Mouse (Mus musculus): ENCODE data around the gene Gipc3. TPM values are rescaled to one million over a fixed set of nuclear protein-coding genes. Genes with fewer than 3 reads are reported as not detected.

Gipc3 gene
- polyA plus RNA-seq, 1 experiment from 2014 or later = 0.06 TPM

DNA sequence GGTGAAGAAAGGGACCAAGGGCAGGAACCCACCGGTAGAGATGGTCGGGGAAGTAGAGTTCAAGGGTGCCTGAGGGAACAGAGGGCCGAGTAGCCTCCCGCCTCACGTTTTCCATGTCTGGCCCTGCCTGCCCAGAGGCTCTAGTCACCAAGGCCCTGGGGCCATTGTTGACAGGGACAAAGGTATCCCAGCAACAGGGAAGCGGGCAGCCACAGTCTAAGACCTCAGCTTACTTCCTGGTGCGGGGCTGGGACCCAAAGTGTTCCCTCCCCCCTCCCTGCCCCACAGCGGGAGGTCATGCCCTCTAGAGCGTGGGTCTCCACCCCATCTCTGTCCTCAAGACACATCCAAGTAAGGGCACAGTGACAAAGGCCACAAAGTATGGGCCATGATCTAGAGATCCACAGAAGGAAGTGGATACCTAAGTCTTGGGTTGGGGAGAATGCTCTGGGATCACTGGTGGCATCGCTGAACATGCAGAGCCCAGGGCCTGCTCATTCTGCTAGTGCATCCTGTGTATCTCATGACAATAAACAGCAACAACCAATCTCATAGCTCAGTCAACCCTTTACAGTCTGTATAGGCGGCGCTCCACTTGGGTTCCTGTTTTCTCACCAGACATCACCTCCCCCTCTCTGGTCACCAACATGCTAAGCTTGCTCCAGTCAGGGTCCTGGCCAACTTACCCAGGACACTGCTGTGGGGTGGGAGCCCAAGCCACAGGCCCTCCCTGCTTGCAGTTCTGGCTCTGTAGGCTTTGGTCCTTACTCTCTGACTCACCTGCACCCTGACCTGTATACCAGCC, 22.8 kb upstream of the Gipc3 start, which contains the start of gene 4930404N11Rik:
Gene 4930404N11Rik (minus strand): TSS at position 145 of the 805 bp plus-strand sequence.
- Histone ChIP-seq H3K27ac (peak within 1 kb of the TSS; percentile 6; the same call in 1 of the 2 replicates), H3K4me3 (peak within 1 kb of the TSS; percentile 41), H3K4me2 (replicated peaks) (peak within 1 kb of the TSS; percentile 66), H3K9me3 (no peaks in the 10 kb centered on the region), H3K36me3 (peaks cover 73% of the 10 kb centered on the region), H3K4me1 (peaks cover 28% of the 10 kb centered on the region), H3K9ac (peak within 1 kb of the TSS; percentile 57), H3K27me3 (peaks cover 40% of the 10 kb centered on the region)
- 26% methylated on average over 12 of the region's 12 CpGs for WGBS
- no peak for ATAC-seq (ENCODE audit: low FRiP score, low read depth)

DNA sequence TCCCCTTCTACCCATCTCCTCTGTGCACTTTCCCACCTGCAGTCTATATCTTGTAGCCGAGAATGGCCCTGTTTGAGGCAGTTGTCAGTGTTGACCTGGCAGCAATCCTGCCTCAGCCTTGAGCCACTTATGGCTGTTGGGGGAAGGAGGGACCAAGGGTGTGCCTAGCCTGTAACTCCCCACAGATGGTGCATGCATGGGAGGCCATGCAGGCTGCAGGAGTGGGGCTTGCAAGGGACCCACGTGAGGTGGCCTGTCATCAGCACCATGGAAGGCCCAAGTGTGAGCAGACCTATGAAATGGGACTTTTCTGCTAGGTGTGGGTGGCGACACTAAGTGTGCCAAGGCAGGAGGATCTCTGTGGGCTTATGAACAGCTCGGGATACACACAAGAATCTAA, 22.0 kb upstream of the Gipc3 start:
- Histone ChIP-seq H3K27ac (no peak overlapping the region), H3K4me2 (replicated peaks) (peak overlapping the region; percentile 66; the same call in 1 of the 2 replicates), H3K4me3 (no peak overlapping the region), H3K4me1 (peaks cover 33% of the 10 kb centered on the region), H3K9ac (peak overlapping the region; percentile 57; the same call in 1 of the 2 replicates), H3K36me3 (peaks cover 66% of the 10 kb centered on the region), H3K27me3 (peaks cover 40% of the 10 kb centered on the region), H3K9me3 (no peaks in the 10 kb centered on the region)
- 31% methylated on average over 4 of the region's 4 CpGs for WGBS
- no peak for ATAC-seq (ENCODE audit: low FRiP score, low read depth)

DNA sequence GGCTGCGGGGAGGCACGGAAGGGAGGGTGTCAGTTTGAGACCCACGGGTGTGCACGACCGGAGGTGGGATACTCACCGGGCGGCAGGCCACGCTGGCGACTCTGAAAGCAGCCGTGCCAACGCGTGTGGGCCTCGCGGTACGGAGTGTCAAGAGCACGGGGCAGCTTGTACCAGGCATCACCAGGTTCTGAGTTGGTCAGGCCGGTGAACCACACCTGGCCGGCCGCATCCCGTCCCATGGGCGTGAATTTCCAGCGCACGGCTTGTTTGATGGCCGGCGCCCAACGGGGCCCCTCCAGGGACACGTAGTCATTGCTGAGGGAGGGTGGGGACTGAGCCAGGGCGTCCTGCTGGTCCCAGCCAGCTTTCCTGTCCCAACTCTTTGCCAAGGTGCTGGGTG, 21.6 kb upstream of the Gipc3 start:
- 8% methylated on average over 28 of the region's 28 CpGs for WGBS
- Histone ChIP-seq H3K4me1 (peaks cover 33% of the 10 kb centered on the region), H3K4me3 (peak overlapping the region; percentile 41), H3K36me3 (peaks cover 62% of the 10 kb centered on the region), H3K9me3 (no peaks in the 10 kb centered on the region), H3K9ac (peak overlapping the region; percentile 57), H3K4me2 (replicated peaks) (peak overlapping the region; percentile 66), H3K27ac (no peak overlapping the region), H3K27me3 (peaks cover 40% of the 10 kb centered on the region)
- no peak for ATAC-seq (ENCODE audit: low FRiP score, low read depth)

DNA sequence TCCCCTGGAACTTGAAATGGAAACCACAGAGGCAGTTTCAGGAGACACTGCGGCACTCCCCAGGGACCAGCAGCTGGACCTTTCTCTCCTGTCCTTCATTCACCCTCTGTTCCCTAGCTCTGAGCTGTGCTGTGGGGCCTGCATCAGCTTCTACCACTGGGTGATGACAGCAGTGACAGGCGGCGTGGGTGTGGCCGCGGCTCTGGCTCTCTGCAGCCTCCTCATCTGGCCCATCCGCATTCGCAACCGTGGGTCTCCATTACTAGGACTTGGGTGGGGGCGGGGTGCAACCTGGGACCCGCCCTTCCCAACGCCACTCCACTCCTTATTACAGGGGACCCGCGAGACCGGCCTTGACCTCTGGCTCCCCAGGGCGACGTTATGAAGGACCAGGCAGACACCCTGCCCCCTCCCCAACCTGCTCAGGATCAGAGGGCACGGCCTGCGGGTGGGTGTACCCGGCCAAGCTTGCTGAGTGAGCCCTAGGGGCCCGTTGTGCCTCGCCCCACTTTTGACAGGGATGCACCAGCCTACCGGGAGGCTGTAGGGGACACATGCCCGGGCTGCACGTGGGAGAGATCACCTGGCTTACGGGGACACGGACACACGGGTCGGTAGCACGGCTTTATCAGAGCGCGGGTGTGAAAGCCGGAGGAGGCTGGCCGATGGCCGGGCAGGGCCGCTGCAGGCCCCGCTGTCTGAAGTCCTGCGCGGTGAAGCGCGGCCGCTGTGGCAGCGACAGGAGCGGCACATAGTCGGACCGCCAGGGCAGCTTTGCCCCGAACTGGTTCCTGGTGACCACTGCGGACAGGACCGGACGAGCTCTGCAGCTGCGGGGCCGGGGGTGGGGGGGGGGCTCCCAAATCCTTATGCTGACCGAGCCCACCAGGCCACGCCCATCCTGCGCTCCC, 20.6 kb upstream of the Gipc3 start:
- Histone ChIP-seq H3K36me3 (peaks cover 52% of the 10 kb centered on the region), H3K9me3 (no peaks in the 10 kb centered on the region), H3K4me3 (peak overlapping the region; percentile 41), H3K9ac (peak overlapping the region; percentile 57), H3K4me1 (peaks cover 40% of the 10 kb centered on the region), H3K27me3 (peaks cover 40% of the 10 kb centered on the region), H3K27ac (no peak overlapping the region), H3K4me2 (replicated peaks) (peak overlapping the region; percentile 66)
- WGBS = 8% methylated on average over 53 of the region's 54 CpGs
- ATAC-seq (ENCODE audit: low FRiP score, low read depth) = no peak

DNA sequence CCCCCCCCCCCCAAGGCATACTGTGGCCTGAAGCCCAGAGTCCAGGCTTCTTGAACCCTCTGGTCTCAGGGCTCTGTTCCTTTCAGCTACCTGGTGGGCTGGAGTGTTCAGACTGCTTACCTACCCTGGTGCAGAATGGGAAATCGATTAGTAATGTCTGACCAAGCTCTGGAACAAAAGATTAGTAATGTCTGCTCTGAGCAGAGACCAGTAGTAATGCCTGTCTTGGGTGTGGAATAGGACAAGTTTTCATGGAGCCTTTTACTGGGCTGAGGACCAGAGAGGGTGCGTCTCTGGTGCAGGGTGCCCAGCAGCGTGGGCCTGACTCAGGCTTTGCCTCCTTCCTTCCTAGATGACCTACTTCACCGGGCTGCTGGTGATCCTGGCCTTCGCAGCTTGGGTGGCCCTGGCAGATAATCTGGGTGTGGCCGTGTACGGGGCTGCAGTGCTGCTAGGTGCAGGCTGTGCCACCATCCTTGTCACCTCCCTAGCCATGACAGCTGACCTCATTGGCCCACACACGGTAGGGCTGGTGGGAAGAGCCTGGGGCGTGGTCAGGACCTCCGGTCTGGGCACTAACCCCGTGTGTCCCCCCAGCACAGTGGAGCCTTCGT, 19.4 kb upstream of the Gipc3 start:
- Histone ChIP-seq H3K27ac (no peak overlapping the region), H3K9ac (no peak overlapping the region), H3K4me2 (replicated peaks) (no peak overlapping the region), H3K27me3 (peaks cover 40% of the 10 kb centered on the region), H3K9me3 (no peaks in the 10 kb centered on the region), H3K4me3 (no peak overlapping the region), H3K36me3 (peaks cover 40% of the 10 kb centered on the region), H3K4me1 (peaks cover 51% of the 10 kb centered on the region)
- WGBS = 74% methylated on average over 12 of the region's 12 CpGs
- ATAC-seq (ENCODE audit: low FRiP score, low read depth) = no peak

DNA sequence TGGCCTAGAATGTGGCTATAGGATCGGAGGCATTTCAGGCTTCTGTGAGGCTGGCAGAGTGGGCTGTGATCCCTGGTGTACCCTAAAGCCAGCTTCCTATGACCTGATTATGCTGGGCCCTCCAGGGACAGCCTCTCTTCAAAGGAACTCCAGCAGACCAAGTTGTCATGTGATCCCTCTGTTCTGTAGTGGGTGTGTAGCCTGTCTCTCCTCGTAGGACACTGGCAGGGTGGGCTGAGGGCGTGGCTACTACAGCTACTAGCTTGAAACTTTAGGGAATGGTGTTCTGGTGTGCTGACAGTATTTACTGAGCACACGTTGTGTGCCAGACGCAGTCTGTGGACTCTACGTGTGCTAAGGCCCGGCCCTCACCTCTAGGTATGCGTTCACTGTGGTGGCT, 17.7 kb upstream of the Gipc3 start:
- H3K4me3 ChIP-seq = no peak overlapping the region
- 56% methylated on average over 8 of the region's 8 CpGs for WGBS
- no peak overlapping the region for H3K27ac ChIP-seq
- peaks cover 23% of the 10 kb centered on the region for H3K36me3 ChIP-seq
- H3K9ac ChIP-seq = peak overlapping the region; percentile 45; the same call in 1 of the 2 replicates
- H3K4me1 ChIP-seq = peaks cover 58% of the 10 kb centered on the region
- H3K27me3 ChIP-seq = peaks cover 34% of the 10 kb centered on the region
- ATAC-seq (ENCODE audit: low FRiP score, low read depth) = no peak
- no peak overlapping the region for H3K4me2 ChIP-seq (replicated peaks)
- H3K9me3 ChIP-seq = no peaks in the 10 kb centered on the region

DNA sequence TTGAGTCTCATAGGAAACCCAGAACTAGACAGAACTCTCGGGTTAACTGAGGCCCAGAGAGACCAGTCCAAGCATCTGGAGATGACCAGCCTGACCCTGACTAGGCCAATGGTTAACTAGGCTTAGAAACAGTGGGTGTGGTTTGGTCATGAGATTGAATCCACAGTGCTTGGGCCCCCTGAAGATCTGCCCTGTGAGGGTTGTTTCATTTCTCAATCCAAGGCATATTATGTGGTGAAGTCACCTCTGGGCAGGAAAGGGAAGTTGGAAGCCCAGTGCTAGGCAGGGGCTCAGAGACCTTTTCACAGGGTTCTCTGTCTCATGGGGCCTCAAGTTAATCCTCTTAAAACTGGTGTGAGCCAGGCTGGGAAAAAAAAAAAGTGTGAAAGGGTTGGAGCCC, 15.8 kb upstream of the Gipc3 start:
- Histone ChIP-seq H3K9me3 (no peaks in the 10 kb centered on the region), H3K4me1 (peaks cover 44% of the 10 kb centered on the region), H3K36me3 (peaks cover 23% of the 10 kb centered on the region), H3K4me3 (no peak overlapping the region), H3K9ac (peak overlapping the region; percentile 86; the same call in 1 of the 2 replicates), H3K27me3 (peaks cover 15% of the 10 kb centered on the region), H3K27ac (no peak overlapping the region), H3K4me2 (replicated peaks) (peak overlapping the region; percentile 97)
- no peak for ATAC-seq (ENCODE audit: low FRiP score, low read depth)
- 59% methylated on average over 1 of the region's 1 CpGs for WGBS

DNA sequence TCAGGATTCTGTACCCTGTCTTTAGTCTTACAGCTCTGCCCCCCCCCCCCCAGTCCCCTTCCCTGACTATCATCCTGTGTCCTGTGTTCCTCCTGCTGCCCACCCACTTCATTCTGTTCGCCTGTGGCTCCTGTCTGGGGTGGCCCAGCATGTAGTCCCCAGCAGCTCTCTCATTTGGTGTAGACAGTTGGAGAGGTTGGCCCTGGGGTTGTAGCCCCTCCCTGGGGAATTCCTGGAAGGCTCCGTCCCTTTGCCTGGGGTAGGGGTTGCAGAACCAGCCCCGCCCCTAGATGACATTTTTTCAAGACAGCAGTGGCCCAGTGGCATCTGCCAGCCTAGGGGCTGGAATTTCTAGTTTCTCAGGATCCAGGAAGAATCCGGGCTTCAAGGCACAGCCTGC, 15.1 kb upstream of the Gipc3 start:
- Histone ChIP-seq H3K4me3 (peak overlapping the region; percentile 73), H3K4me1 (peaks cover 38% of the 10 kb centered on the region), H3K4me2 (replicated peaks) (peak overlapping the region; percentile 97), H3K27me3 (peaks cover 9% of the 10 kb centered on the region), H3K27ac (no peak overlapping the region), H3K9me3 (no peaks in the 10 kb centered on the region), H3K9ac (peak overlapping the region; percentile 86), H3K36me3 (peaks cover 21% of the 10 kb centered on the region)
- ATAC-seq (ENCODE audit: low FRiP score, low read depth) = no peak
- 35% methylated on average over 4 of the region's 4 CpGs for WGBS

DNA sequence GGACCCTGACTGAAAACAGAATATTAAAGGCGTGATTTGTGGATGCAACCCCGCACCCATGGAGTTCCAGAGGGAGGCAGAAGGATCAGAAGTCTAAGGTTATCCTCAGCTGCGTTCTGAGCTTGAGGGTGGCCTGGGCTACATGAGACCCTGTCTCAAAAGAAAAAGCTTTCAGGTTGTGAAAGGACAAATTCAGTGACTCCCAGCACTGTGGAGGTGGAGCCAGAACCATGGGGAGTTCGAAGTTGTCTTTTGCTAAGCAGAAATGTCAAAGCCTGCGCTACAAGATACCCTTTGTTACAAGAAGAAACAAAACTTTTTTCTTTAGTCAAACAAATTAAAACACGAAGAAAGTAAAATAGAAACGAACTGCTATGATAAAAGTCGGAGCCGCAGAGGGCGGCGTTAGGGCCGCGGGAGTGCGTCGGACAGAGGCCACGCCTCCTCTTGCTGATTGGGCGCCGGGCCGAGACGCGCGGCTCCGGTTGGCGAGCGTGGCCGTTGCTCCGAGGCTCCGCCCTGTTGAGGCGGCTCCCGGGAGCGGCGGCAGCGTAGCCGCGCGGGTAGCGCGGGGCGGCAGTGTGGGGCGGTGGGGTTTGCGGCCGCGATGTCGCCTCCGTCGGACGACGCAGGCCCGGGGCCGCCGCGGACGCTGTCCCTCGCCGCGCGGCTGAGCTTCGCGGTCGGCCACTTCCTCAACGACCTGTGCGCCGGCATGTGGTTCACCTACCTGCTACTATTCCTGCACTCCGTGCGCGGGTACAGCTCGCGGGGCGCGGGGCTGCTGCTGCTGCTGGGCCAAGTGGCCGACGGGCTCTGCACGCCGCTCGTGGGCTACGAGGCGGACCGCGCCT, 14.2 kb upstream of the Gipc3 start, which contains the start of gene Mfsd12:
Gene Mfsd12 (plus strand): TSS at position 501 of the 854 bp plus-strand sequence.
- peak; percentile 85 for ATAC-seq (ENCODE audit: low FRiP score, low read depth)
- WGBS = 1% methylated on average over 79 of the region's 79 CpGs

DNA sequence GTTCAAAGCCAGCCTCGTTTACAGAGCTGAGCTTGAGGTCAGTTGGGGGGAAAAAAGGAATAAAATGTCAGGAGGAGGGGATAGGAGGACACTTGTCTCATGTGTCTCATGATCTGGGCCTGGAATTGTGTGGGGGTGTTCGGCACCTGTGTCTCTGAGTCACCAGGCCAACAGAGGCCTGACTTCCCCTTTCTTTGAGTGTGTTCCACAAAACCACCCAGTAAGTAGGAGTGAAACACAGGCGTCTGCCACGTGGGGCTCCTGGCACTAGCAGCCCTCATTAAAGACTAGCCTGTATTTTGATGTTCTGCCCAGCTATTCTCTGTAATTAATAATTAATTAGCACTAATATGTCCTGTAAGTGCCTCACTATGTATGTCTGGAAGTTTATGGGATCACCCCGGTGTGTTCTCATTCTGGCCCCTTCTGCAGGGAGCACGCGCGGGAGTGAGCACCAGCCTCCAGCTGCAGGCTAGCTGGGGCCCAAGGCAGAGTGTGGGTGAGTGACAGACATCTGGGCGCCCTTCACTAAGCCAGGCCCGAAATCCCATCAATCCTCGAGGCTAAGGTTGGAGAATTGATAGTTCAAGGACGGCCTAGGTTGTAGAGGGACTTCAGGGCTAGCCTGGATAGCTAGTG, 13.4 kb upstream of the Gipc3 start:
- WGBS = 43% methylated on average over 12 of the region's 12 CpGs
- peaks cover 34% of the 10 kb centered on the region for H3K4me1 ChIP-seq

More for the DNA sequence above, 14.2 kb upstream of the Gipc3 start, which contains the start of gene Mfsd12:
- Histone ChIP-seq H3K4me2 (replicated peaks) (peak within 1 kb of the TSS; percentile 97), H3K4me1 (peaks cover 34% of the 10 kb centered on the region), H3K4me3 (peak within 1 kb of the TSS; percentile 73), H3K9me3 (no peaks in the 10 kb centered on the region), H3K27ac (no peak within 1 kb of the TSS), H3K36me3 (peaks cover 14% of the 10 kb centered on the region), H3K9ac (peak within 1 kb of the TSS; percentile 86), H3K27me3 (no peaks in the 10 kb centered on the region)

More for the DNA sequence above, 13.4 kb upstream of the Gipc3 start:
- Histone ChIP-seq H3K9me3 (no peaks in the 10 kb centered on the region), H3K9ac (peak overlapping the region; percentile 39; the same call in 1 of the 2 replicates), H3K4me2 (replicated peaks) (peak overlapping the region; percentile 97), H3K4me3 (peak overlapping the region; percentile 73), H3K27ac (no peak overlapping the region), H3K27me3 (no peaks in the 10 kb centered on the region), H3K36me3 (peaks cover 7% of the 10 kb centered on the region)
- no peak for ATAC-seq (ENCODE audit: low FRiP score, low read depth)

Measured in limb, embryonic 13.5 days (tissue).